Mouse (Mus musculus) ovary, postnatal 14 days (tissue): ENCODE measurements at regions not wholly inside any gene's neighbourhood (a gene's known extent, or its start where the extent isn't known, plus 50 kb on each side); places are given as distances from the start of the nearest gene placed in this dataset.

Experiments
- DNase-seq: peaks from one replicate; pipeline ENCODE4 v3.0.0; 2022; ENCODE audit warnings: low spot score

DNA sequence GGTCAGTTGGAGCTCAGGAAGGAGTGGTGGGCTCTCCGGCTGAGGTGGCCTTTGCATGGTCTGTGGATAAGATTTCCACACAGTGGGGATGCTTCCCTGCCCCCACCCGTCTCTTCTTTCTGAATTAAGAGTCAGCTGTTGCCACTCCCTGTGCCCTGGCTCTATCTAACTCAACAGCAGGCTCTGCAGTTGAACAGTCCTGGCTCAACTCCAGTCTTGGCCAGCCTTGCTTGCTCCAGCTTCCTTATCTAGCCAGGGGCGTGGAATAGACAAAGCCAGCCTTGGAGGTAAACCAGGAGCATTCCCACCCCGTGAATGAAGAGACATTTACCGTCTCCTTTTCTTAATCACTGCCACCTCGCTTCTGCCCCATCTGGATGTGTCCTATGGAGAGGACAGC lies 89.7 kb downstream of the Mn1 start:
- DNase-seq: peak; percentile 34

- no peak for DNase-seq
Observed at GRCm38 (mm10) chr5:111507332-111507731, 90.2 kb downstream of the Mn1 start.

DNA sequence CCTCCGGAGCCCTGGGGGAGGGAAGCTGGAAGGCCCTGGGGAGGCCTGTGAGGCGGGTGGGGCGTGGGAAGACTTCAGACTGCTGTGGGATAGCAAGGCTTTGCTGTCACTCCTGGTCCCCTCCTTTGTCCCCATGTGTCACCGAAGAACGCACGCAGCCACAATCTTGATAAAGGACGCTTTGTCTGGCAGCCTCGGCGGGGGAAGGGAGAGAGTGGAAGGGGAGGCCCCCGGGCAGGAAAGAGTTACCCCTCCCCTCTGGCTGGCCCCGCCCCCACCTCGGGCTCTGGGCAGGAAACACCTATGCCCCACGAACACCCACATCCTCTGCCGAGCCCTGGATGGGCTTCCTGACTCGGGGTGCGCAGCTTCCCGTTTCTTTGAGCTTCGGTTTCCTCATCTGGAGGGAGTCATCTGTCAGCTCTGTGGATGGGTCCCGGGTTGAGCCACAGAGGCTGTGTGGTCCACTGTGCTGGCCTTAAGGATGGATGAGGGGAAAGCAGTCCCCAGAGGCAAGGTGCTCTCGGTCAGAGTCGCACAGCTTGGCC lies 91.9 kb downstream of the Mn1 start:
- DNase-seq: no peak

DNA sequence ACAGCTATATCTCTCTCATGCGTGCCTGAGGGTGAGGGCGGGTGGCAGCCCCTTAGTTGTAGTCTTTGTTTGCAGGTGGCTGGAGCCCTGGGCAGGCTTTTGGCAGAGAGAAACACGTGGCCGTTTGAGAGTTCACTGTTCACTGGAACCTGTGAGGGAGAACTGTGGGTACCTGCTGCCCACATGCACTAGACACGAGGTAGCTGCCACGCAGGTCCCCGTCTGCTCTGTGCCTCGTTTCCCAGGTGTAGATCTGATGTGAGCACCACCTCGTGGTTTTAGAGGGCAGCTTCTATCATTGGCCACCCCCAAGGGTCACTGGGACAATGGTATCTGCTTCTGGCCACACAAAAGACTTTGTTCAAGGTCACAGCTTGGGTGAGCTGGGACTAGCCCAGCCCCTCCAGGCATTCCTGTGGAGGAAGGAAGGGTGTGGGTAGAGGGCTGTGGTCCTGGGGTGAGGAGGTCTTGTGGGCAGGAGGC lies 92.5 kb downstream of the Mn1 start:
- DNase-seq: no peak

DNA sequence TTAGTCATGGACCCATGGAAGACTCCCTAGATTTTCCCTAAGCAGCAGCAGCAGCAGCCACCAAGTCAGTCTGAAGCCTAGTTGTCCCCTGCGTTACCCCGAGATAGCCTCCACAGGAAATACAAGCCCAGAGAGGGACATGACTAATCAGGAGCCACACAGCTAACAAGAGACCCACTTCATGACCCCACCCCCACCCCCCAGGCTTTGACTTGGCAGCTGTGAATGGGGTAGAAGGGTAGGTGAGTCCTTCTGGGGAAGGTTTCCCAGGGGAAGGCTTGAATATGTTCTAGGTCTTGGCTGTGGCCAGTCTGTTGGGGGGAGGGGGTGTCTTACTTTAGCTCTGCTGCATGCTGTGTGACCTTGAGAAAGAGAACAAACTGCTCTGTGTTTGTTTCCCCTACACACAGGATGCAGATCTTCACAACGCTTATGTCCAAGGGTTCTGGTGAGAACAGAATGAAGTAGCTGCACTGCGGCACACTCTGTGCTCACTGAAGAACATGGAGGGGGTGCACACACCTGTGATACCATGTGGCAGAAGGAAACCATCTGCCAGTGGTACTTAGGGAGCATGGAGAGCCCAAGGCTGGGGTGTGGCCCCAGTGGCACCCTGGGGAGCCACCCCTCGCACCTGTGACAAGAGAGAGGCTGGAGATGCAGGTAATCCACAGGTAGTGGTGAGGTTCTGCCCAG lies 93.2 kb downstream of the Mn1 start:
- DNase-seq: no peak

DNA sequence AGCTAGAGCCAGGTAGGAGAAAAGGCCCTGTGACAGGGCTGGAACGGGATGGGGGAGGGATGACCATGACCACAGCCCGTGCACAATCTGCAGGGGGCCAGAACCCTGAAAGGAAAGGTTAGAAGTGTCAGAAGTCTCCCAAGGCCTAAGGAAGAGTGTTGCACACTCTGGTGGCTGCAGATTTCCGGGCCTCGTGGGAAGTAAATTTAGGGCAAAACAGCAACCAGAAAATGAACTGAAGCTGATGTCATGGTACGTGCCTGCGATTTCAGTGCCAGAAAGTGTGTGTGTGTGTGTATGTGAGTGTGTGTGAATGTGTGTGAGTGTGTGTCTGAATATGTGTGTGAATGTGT lies 93.7 kb downstream of the Mn1 start:
- DNase-seq: no peak

GRCm38 (mm10) chr5:111511982-111512381 lies 94.8 kb downstream of the Mn1 start:
- no peak for DNase-seq

- no peak for DNase-seq
Observed at GRCm38 (mm10) chr5:111513976-111514375, 96.8 kb downstream of the Mn1 start.

- no peak for DNase-seq
Observed at GRCm38 (mm10) chr5:111519059-111519458, 101.9 kb downstream of the Mn1 start.

DNA sequence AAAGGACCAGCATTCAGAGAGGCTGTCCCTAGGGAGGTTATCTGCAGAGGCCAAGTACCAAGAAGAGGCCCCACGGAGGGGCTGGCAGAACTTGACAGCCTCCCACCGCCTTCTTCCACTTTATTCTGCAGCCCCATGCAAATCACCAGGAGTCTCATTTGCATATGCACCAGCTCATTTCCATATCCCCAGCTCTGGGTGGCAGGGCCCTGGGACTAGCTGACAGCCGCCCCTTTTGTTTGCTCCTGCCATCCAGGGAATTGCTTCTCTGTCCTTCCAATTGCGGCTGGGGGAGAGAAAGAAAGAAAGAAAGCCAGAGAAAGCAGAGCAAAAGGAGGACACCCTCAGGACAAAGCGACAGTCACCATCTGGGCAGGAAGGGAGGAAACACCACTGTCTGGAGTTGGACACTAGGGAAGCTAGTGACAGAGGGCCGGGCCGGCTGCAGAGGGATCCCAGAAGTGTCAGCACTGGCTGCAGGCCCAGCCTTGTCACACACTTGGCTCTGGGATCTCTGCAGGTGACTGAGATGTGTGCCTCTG lies 102.4 kb downstream of the Mn1 start:
- DNase-seq: no peak

DNA sequence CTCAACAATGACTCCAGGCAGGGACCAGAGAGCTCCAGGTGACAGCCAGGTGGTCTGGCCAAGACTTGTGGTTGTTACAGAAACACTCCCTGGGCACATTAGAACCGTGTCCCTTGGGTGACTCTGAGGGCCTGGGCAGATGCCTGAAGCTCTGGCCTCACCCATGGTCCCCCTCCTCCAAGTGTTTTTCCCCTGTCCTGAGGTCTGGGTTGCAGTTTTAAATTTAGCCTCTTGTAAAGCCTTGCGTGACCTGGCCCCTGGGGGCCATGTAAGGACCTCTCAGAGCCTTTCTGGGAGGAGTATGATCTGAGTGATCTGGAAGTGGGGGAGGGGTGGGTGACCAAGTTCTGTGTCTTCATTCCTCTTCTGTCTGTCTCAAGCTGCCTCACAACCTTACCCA lies 104.7 kb downstream of the Mn1 start:
- DNase-seq: no peak

DNA sequence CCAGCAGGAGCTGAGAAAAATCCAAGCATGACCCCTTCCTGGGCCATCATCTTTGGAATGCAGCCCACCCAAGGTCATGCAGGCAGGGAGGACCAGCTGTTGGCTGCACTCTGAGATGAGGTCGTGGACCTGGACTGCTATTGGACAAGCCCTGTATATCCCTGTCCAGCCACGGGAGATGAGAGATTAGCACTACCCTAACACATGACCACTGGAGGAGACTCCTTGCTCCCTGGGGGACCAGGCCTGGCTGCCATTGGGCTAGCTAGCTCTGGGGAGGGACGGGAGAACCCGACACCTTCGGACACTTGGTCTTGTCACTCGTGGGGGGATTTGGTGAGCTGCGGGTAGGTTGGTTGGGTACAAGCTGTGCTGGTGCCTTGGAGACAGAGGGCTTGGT lies 105.4 kb downstream of the Mn1 start:
- DNase-seq: no peak

DNA sequence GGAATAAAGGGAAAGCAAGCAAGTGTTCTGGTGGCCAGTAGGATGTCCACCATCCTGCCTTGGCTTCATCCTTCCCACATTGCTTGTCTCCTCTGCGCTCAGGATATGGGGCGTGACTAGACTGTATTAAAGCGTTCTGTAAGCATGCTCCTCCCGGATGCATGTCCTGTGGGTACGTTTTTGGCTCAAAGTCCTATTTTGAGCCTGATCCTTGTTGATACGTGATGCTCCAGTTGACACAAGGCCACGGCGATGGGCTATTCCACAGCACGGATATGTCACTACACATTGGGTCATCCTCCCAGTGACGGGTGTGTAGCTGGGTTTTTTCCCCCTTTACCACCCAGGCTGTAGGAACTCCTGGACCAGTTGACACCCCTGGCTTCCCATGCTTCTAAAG lies 110.6 kb downstream of the Mn1 start:
- DNase-seq: no peak

- peak; percentile 33 for DNase-seq
Observed at GRCm38 (mm10) chr5:111529096-111529495, 111.9 kb downstream of the Mn1 start.

- peak; percentile 22 for DNase-seq
Observed at GRCm38 (mm10) chr5:111530628-111531524, 113.7 kb downstream of the Mn1 start.

DNA sequence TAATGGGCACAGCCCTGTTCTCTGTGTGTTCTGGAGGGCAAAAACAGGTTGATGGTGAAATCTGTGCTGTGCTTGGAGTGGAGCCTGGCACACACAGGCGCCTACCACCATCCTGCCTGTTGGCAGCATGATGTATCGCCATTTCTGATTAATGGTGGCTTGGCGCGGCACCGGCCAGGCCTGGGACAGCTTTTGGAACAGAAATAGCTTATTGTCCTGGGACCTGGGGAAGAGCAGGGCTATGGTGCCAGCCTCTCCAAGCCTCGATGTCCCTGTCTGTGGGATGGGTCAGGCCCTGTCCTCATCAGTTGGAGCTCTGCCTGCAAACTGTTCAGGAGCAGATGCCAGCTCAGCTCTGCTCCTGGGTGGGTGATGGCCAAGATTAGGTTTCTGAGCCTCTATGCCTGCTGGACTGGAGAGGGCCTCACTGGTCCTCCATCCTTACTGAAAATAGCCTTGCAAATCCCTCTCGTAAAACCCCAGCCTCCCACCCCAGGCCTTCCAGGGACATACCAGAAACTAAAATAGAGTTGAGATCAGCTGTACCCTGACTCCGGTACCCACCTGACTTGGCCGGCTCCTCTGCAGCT lies 115.4 kb downstream of the Mn1 start:
- no peak for DNase-seq

DNA sequence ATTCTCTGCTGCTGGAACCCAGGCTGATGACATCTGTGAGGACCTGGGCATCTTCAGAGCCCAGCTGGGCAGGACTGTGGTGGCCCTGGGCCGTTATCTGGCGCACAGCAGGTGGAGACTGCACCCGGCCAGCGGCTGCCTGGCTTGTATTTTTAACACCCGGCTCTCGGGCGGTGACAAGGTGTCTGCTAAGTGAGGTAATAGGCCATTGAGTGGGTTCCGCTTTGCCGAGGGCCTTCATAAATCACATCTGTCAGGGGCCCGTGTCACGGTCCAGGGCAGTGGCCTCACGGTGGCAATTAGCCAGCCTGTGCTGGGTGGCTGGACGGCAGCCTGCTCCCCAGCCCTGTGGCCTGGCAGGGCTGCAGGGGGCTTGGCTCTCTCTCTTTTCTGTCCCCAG lies 118.8 kb downstream of the Mn1 start:
- no peak for DNase-seq

GRCm38 (mm10) chr5:111538560-111539450 lies 121.6 kb downstream of the Mn1 start:
- DNase-seq: no peak

- no peak for DNase-seq
Observed at GRCm38 (mm10) chr5:111540486-111540885, 123.3 kb downstream of the Mn1 start.

GRCm38 (mm10) chr5:111542077-111542476 lies 124.9 kb downstream of the Mn1 start:
- DNase-seq: no peak

DNA sequence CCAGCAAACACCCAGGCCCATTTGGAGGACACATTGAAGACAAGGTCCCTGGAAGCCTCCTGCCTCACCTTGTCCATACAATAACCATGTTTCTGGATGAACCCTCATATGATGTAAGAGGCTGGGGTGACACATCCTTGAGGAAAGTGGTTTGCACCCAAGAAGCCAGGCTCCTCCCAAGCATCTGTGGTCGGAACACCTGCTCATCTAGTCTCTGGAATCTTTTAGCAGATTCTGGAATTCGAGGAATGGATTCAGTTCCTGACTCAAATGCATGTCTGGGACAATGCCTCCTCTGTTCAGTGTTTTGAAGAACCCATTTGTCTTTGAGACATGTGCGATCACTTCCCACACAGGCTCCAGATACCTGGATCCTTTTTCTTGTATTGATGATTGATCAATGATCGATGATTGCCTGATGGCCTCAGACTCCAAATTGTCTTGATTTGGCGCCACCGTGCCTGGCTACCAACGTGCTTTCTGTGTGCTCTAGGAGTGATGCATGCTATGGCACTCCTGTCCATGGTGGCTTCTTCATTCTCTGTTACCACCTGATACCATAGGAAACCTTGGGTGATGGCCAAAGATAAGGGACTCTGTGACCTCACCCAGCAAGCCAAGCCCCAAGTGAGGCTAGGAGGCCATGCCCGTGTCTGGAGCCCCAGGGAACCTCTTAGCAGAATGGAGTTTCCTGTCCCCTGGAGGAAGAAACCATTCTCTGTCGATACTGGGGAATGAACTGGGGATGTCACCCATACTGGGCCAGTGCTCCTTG lies 126.7 kb downstream of the Mn1 start:
- no peak for DNase-seq
